Mouse (Mus musculus): ENCODE measurements around the gene Adgrf2.
A peak's percentile ranks its signal among the peaks of the same experiment; 100 is the strongest.

The Adgrf2 gene

DNA sequence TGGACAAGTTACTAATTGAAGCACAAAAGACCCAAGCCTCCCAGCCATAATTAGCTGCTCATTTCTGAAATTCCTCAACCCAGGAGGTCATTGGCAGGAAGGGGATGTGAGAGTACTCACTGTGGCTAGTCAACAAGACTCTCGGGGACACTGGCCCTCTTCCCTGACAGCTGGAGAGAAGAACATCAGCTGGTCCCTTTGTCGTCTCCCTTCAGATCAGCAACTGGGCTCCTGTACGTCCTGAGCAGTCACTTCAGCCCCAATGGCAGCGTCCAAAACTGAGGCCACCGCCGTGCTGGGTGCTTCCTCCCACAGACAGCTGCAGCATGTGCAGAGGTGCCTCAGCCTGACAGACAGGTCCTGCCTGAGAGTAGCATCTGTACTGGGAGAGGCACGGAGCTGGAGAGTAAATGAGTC, at the start of gene Adgrf2:
Adgrf2 (minus strand) TSS at position 379 of the 417 bp plus-strand sequence.
- DNase-seq (ENCODE audit: low spot score): peak; percentile 6

DNA sequence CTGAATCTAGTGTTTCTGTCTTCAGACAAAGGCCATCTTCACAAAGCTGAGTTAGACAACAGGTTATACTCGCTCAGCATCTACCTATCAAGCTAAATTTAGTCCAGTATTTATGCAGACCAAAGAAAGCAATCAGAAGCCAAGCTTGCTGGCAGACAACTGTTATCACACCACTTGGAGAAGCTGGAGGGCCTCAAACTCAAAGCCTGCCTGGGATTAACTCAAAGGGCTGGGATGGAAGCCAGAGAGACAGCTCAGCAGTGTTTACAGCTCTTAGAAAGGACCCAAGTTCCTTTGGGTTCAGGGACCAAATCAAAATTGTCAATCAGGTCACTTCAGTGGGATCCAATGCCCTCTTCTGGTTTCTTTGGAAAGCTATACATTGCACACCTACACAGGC, 48.8 kb upstream of the Adgrf2 start:
- DNase-seq (ENCODE audit: low spot score): no peak

DNA sequence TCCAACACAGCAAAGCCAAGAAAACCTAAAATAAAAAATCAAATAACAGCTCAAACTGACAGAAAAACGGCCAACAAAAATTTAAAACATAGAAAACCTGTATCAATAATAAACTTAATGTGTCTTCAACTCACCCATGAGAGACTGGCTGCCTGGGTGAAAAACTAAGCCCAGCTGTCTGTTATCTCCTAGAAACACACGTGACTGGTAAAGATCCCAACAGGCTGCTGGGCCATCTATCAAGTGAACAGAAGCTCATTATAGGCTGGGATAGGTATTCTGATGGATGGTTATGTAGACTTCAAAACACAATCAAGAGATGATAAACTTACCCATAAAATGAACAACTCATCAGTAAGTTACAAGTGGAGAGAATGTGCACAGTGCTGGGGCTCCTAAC, 47.7 kb upstream of the Adgrf2 start:
- DNase-seq (ENCODE audit: low spot score): no peak

DNA sequence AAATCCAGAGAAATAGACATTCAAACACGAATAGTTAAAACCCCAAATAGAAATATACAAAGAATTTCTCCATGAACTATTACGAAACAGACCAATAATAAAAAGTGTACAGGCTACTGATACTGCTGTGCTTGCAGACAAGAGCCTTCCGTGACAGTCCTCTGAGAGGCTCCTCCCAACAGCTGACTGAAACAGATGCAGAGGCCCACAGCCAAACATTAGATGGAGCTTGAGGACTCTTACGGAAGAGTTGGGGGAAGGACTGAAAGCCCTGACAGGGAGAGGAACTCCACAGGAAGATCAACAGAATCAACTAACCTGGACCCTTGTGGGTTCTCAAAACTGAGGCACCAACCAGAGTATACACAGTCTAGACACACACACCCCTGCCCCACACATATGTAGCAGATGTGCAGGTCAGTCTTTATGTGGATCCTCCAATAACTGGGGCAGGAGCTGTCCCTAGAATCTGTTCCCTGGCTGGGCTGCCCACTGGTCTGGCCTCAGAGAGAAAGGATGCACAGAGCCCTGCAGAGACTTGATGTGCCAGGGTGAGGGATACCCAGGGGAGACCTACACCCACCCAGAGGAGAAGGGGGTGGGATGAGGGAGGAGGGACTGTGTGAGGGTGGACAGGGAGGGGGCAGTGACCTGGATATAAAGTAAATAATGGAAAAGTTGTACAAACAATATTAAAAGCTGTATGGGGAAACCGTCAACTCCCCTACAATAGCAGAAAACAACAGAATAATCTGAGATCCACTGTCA, 46.9 kb upstream of the Adgrf2 start:
- no peak for DNase-seq (ENCODE audit: low spot score)

DNA sequence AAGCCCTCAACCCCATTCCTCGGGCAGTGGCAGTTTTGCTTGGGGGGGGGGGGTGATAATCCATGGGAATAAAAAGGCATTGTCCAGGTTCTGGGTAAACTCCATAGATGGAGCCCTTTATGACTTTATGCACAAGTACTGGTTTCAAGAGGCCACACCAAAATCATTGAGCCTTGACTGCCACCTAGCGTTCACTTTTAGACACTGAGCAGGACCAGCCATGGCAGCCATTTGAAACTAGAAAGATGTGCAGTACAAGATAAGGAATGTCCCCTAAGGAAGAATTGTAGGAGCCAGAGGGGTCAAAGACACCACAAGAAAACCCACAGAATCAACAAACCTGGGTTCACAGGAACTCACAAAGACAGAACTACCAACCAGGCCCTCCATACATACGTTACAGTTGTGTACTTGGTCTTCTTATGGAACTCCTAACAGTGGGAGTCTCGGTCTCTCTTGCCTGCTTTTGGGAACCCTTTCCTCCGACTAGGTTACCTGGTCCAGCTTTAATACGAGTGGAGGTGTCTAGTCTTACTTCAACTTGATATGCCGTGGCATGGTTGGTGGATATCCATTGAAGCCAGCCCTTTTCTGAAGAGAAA, 40.3 kb upstream of the Adgrf2 start:
- peak; percentile 90 for DNase-seq (ENCODE audit: low spot score)

GRCm38 (mm10) chr17:42753791-42754190, 11.8 kb upstream of the Adgrf2 start:
- DNase-seq (ENCODE audit: low spot score): no peak

DNA sequence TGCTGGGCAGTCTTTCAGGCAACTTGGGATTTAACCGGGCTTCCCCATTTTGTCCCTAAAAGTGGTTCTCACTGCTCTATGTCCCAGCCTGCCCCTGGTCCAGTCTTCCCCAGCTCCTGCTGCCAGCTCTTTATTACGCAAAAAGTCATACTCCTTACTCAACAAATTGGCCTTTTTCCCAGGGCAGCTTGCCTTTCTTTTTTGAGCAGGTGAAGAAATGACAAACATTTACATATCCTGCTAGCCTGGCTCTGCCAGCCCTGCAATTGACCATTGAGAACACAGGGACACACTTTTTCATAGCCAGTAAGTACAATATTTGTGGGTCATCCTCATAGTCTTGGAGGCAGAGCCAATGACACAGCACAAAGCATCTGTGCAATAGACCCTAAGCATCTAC, 10.2 kb upstream of the Adgrf2 start:
- no peak for DNase-seq (ENCODE audit: low spot score)

DNA sequence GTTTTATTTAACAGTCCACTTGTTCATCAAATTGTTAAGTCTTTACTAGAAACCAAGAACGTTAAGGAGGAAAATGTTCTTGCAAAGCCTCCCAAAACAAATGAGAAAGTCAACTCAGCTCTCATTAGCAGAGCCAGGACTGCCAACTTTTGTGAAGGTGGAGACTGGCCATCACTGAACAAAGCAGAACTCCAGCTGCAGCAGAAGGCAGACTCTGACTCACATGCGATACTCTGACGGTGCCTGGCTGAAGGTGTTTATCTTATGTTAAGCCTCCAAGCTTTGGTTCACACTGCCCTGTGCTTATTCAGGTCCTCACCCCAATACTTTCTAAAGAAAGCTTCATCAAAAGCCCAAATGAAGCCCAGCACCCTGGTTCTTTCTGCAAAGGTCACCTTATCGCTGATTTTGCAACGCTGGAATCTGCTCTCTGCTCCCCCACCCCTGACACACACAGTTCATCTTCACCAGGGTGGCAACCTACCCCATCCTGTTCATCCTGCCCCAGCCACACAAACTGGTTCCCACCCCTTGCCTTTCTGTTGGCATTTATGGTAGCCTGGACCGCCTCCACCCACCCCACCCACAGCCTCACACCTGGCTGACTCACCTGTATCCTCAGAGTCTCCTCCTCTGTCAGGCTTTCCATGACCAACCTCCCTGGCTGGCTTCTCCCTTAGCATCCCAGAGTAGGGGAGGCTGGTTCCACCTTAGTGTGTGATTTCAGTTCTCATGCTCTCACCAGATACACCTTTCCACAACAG, 3.9 kb upstream of the Adgrf2 start:
- DNase-seq (ENCODE audit: low spot score): no peak

GRCm38 (mm10) chr17:42742823-42743222, 844 bp upstream of the Adgrf2 start:
- no peak for DNase-seq (ENCODE audit: low spot score)

GRCm38 (mm10) chr17:42738794-42739193, 3.2 kb downstream of the Adgrf2 start:
- DNase-seq (ENCODE audit: low spot score): no peak

DNA sequence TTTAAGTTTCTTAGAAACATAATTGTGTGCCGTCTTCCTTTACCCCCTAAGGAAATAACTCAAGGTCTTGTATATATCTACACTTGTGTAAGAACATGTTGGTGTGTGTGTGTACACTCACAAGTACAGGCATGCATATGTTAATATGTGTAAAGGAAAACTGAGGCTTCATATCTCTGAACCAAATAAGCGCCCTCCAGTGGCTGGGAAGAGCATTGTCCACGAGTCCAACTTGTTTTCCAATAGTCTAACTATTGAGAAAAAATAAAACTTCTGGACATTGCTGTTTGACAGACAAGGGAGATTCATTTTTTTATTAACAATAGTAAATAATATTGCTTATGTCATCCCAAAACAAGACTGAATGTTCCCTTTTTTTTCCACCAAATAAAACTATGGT, 24.8 kb downstream of the Adgrf2 start:
- DNase-seq (ENCODE audit: low spot score): peak; percentile 22

GRCm38 (mm10) chr17:42714991-42715390, 27.0 kb downstream of the Adgrf2 start:
- DNase-seq (ENCODE audit: low spot score): no peak

GRCm38 (mm10) chr17:42710717-42711116, 31.3 kb downstream of the Adgrf2 start:
- DNase-seq (ENCODE audit: low spot score): no peak

DNA sequence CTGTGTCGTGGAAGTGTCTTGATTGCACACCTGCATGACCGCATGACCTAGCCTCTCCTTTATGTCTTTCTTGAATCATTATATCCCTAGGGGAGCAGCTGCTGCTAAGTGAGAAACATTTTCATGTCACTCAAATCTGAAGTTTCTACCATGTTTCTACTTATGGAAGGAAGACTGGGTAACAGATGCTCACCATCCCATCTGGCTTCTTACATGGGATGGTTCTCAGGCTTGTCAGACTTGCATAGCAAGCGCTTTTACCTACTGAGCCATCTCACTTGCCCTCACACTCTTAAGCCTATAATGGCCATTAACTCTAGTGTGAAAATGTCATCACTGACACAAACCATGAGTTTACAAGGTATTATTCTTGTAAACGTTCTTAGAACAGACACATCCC, 36.4 kb downstream of the Adgrf2 start:
- no peak for DNase-seq (ENCODE audit: low spot score)

- no peak for DNase-seq (ENCODE audit: low spot score)
Measured at GRCm38 (mm10) chr17:42702198-42702597, 39.8 kb downstream of the Adgrf2 start.

- no peak for DNase-seq (ENCODE audit: low spot score)
Measured at GRCm38 (mm10) chr17:42694730-42695129, 47.2 kb downstream of the Adgrf2 start.

GRCm38 (mm10) chr17:42692136-42692535, 49.8 kb downstream of the Adgrf2 start, which contains the start of gene Adgrf4:
Gene Adgrf4 (minus strand): TSS chr17:42692284.
- no peak for DNase-seq (ENCODE audit: low spot score)

GRCm38 (mm10) chr17:42690531-42690930, 51.4 kb downstream of the Adgrf2 start:
- DNase-seq (ENCODE audit: low spot score): no peak
